Mouse (Mus musculus) right cerebral cortex, adult 18-20 months (tissue): ENCODE measurements at regions not wholly inside any gene's neighbourhood (a gene's known extent, or its start where the extent isn't known, plus 50 kb on each side); places are given as distances from the start of the nearest gene placed in this dataset.

Source experiments
- DNase-seq: peaks from one replicate; pipeline ENCODE4 v3.0.0; 2022; ENCODE audit warnings: mixed read lengths

DNA sequence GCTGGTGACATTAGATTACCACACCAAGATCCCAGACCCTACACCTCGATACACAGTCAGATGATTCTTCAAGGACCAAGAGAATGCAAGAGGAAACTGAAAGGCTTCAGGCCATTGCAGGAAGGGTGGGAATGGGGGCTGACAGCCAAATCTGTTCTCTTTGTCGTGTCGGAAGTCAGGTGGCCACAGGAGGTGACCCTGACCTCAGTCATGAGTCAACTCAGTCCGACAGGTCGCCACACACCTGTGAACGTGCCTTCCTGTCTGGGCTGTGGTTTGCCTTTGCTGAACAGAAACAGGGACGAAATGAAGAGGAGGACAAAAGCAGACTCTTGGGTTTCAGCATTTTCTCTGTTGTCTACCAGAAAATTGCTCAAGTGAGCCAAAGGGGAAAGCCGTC lies 318.3 kb upstream of the Gm26657 start:
- DNase-seq, result no peak

- no peak for DNase-seq
Observed at GRCm38 (mm10) chr4:56419122-56419913, 320.6 kb upstream of the Gm26657 start.

GRCm38 (mm10) chr4:56411024-56411636 lies 328.7 kb upstream of the Gm26657 start:
- peak; percentile 9 for DNase-seq

GRCm38 (mm10) chr4:56393793-56394192 lies 346.1 kb upstream of the Gm26657 start:
- DNase-seq, result no peak

- DNase-seq, result no peak
Observed at GRCm38 (mm10) chr4:56387051-56387450, 352.8 kb upstream of the Gm26657 start.

DNA sequence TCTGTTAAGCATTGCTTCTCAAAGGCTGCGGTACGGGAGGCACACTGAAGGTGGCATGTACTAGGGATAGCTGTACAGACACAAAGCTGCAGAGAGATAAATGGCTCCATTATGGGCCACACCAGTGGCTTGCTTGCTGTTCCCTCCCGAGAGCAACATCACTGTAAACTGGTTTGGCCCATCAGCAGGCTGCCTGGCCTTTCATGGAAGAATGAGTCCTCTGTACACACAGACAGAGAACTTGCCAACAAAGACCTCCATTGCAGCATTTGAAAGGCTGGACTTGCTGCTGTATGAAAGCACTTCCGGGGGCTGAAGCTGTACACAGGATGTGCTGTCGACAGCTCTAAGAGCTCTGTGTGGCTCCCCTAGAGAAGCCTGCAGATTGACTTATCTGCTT lies 364.1 kb upstream of the Gm26657 start:
- DNase-seq, result no peak

GRCm38 (mm10) chr4:56374466-56374865 lies 365.4 kb upstream of the Gm26657 start:
- no peak for DNase-seq

- DNase-seq, result no peak
Observed at GRCm38 (mm10) chr4:56373746-56374145, 366.1 kb upstream of the Gm26657 start.

GRCm38 (mm10) chr4:56373167-56373566 lies 366.7 kb upstream of the Gm26657 start:
- no peak for DNase-seq

DNA sequence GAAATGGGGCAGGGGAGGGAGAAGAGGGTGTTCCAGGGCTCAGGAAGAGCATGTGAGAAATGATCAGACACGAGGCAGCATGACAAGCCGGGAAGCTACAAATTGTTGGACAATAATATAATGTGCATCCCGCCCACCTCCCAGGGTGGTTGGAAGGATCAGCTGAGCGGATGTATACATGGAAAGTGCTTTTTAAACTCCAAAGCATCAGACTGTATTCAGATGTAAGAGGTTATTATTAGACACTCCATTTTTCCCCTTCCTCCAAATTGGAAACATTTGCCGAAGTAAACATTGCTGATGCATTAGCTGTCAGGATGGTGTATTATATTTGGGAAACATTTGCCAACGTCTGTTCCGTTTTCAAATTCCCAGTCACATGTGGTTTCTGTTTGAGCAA lies 367.2 kb upstream of the Gm26657 start:
- DNase-seq, result no peak

GRCm38 (mm10) chr4:56364594-56364993 lies 375.3 kb upstream of the Gm26657 start:
- DNase-seq, result no peak

GRCm38 (mm10) chr4:56362121-56362520 lies 377.7 kb upstream of the Gm26657 start:
- no peak for DNase-seq

- no peak for DNase-seq
Observed at GRCm38 (mm10) chr4:56349216-56349615, 390.7 kb upstream of the Gm26657 start.

- no peak for DNase-seq
Observed at GRCm38 (mm10) chr4:56325156-56325555, 414.7 kb upstream of the Gm26657 start.

DNA sequence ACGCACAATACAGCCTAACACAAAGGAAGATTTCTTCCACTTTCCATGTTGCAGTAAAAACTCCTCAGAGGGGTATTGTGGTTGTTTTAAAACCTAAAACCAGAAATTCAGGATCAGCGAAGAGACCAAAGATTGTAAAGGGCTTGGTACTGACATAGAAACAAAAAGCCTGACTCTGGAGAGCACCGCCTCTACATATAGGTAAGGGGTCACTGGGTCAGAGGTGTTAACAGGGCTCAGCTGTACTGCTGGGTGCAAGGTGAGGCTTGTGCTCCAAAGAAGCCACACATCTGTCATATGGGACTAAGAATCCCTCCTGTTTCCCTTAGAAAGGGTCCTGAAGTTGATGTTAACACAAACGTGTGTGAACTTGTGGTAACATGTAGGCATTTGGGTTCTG lies 420.7 kb upstream of the Gm26657 start:
- no peak for DNase-seq

- DNase-seq, result no peak
Observed at GRCm38 (mm10) chr4:56305664-56306330, 434.1 kb upstream of the Gm26657 start.

DNA sequence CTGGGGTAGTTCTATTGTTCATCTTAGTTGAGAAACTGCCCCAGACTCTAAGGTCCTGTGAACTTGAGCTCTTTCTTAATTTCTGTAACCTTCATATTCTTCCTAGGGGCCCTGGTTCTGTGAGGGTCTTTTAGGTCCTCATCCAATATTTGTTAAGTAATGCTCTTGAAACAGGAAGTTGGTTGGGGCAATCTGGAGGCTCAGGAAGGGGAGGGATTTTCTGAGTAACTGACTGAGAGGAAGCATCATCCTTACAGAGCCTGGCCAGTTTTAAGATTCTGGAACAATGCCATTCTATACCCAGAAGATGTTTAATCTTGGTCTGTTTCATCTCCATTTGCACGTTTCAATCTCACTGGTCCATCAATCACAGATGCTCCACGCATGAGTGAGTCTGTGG lies 435.6 kb upstream of the Gm26657 start:
- DNase-seq, result no peak

DNA sequence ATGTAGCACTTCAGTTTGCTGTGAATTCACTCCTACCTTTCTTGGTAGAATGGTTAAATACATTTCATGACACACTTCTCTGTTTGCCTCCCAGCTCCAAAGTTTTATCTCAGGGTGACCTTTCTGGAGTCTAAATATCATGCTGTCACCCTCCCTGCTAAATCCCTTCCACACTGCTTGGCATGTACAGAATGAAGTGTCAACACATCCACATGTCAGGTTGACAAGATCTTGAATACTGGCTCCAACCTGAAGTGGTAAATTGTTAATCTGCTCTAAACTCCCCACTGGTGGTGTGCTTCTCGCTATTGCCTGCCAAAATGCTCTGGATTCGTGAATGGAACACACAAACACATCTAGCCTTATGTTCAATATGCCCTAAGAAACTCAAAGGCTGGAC lies 451.9 kb upstream of the Gm26657 start:
- no peak for DNase-seq

DNA sequence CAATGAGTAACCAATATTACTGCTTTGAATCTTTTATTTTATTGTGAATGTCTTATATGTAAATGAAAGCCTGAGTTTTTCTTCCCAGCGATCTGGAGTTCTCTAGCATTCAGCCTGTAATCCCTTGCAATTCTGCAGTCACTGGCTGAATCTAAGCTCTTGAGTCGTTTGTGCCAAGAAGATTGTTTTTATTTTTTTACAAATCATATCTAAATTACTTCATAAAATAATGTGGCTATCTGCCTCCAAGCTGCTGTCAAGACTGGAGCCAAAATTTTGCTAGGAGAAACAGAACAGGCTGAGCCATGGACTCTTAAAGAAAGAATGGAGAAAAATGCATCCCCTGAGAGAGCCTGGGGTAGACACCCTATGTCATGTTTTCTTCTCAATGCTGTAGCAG lies 455.4 kb upstream of the Gm26657 start:
- DNase-seq, result no peak

DNA sequence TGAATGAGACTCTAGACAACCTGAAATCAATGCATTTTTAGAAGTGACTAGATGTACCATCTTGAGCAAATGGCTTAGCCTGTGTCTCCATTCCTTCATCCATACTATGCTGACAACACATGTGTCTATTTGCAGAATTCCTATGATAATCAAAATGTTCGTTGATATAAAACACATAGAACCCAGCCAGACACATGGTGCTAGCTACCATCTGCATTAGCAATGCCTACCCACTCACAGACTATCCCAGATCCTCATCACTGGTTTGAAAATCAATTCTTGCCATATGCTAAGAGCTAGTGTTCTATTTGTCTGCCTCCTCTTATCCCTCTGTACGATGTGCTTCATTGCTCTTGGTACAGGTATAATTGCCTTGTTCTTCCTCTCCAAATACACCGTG lies 464.0 kb upstream of the Gm26657 start:
- no peak for DNase-seq

DNA sequence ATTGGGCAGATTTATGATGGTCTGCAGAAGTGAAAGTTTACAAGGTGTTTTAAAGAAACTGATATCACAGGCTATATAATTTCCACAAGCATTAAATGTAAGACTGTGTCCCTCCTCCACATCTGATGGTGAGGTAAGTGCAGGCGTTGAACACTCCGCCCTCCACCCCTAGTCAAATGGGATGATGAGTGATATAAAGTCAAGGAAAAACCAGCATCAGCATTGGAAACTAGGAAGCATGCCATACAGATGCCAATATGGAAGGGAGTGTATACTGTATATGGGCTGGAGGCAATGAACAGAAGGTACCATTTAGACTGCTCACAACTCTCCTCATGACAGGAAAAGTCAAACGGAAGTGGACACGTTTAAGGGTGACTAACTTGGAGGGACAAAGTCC lies 468.5 kb upstream of the Gm26657 start:
- DNase-seq, result no peak

DNA sequence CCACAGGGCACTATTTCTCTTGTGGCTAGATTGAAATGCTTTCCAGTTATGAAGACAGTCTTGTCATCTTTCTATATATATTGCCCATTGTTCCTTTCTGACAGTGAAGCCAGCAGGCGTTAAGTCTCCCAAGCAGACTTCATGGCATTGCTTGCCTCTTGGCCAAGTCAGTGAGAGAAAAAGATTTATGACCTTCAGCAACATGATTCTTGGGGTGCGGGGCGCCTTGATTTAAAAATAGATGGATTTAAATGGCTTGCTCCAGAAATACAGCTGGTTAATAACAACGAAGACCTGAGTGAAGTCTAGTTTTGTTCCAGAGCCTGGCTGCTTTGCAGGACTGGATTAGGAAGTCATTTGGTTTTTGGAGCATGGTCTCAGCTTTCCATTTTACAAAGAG lies 475.2 kb upstream of the Gm26657 start:
- no peak for DNase-seq

DNA sequence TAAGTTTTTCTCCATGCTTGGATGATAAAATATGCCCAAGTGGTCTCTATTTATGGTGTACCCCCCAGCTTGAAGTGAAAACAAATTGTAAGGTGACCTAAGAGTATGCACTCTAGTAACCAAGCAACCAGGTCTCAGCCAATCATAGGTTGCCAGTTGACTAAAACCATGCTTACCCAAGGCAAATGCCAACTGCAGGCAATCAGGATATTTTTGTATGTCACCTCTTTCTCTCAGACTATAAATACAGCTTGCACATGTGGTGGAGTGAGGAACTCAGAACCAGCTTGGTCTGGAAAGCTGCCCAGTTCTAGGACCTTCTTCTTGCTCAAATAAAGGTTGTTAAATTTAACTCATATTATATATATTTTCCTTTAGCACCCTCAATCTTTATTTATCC lies 476.0 kb upstream of the Gm26657 start:
- peak; percentile 5 for DNase-seq

DNA sequence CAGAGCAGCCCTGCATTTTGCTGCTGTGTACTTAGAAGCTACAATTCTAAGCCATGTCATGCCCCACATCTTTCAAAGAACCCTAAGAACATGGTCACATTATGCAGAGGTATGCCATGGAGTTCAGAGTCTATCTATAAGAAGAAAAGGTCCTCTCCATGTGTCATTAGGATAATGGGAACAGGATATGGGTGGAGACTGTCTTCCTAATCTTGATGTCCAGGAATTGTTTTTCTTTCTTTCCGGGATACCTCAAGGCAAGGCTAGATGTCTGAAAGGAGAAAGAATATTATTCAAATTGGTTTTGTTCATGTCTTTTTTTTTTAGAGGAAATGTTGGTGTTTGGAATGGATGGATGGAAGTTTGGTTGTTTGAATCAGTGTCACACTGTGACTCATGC lies 477.3 kb upstream of the Gm26657 start:
- no peak for DNase-seq
